Mouse (Mus musculus): ENCODE results near the gene Kif17. TPM values are rescaled to one million over a fixed set of nuclear protein-coding genes. Genes with fewer than 3 reads are reported as not detected.

Gene Kif17
- polyA plus RNA-seq, 1 experiment from 2014 or later = 0.44 TPM

- peak overlapping the region; percentile 1; the same call in 1 of the 2 replicates for H3K9ac ChIP-seq (ENCODE audit: low read depth, low read length)
- H3K27me3 ChIP-seq (ENCODE audit: control insufficient read depth, insufficient read depth, low read length) = peaks cover 61% of the 10 kb centered on the region
- ATAC-seq (replicated peaks; ENCODE audit: insufficient number of reproducible peaks, low FRiP score, low TSS enrichment) = no peak
These were observed 1.6 kb downstream of the Kif17 start for GRCm38 (mm10) chr4:138251819-138252218.

GRCm38 (mm10) chr4:138252231-138252630 is 2.0 kb downstream of the Kif17 start:
- Histone ChIP-seq H3K36me3 (ENCODE audit: control insufficient read depth, insufficient read depth, low read length) (no peaks in the 10 kb centered on the region), H3K4me2 (peak overlapping the region; percentile 54), H3K9ac (ENCODE audit: low read depth, low read length) (no peak overlapping the region), H3K4me3 (ENCODE audit: low read depth, low read length) (no peak overlapping the region), H3K4me1 (ENCODE audit: control insufficient read depth, insufficient read depth, low read length) (peaks cover 16% of the 10 kb centered on the region), H3K9me3 (replicated peaks; ENCODE audit: control insufficient read depth, low read length) (no peaks in the 10 kb centered on the region), H3K27me3 (ENCODE audit: control insufficient read depth, insufficient read depth, low read length) (peaks cover 64% of the 10 kb centered on the region), H3K27ac (ENCODE audit: low read depth, low read length) (no peak overlapping the region)
- WGBS (ENCODE audit: insufficient replicate concordance) = 15% methylated on average over 5 of the region's 5 CpGs
- no peak for ATAC-seq (replicated peaks; ENCODE audit: insufficient number of reproducible peaks, low FRiP score, low TSS enrichment)

More at GRCm38 (mm10) chr4:138251819-138252218, 1.6 kb downstream of the Kif17 start:
- Histone ChIP-seq H3K27ac (ENCODE audit: low read depth, low read length) (no peak overlapping the region), H3K9me3 (replicated peaks; ENCODE audit: control insufficient read depth, low read length) (no peaks in the 10 kb centered on the region), H3K36me3 (ENCODE audit: control insufficient read depth, insufficient read depth, low read length) (no peaks in the 10 kb centered on the region), H3K4me2 (peak overlapping the region; percentile 54), H3K4me1 (ENCODE audit: control insufficient read depth, insufficient read depth, low read length) (peaks cover 16% of the 10 kb centered on the region), H3K4me3 (ENCODE audit: low read depth, low read length) (peak overlapping the region; percentile 14; the same call in 1 of the 2 replicates)
- WGBS (ENCODE audit: insufficient replicate concordance) = under 1% methylated on average over 14 of the region's 14 CpGs

- Histone ChIP-seq H3K4me3 (ENCODE audit: low read depth, low read length) (no peak overlapping the region), H3K9me3 (replicated peaks; ENCODE audit: control insufficient read depth, low read length) (no peaks in the 10 kb centered on the region), H3K4me2 (no peak overlapping the region), H3K9ac (ENCODE audit: low read depth, low read length) (no peak overlapping the region), H3K4me1 (ENCODE audit: control insufficient read depth, insufficient read depth, low read length) (peaks cover 4% of the 10 kb centered on the region), H3K27me3 (ENCODE audit: control insufficient read depth, insufficient read depth, low read length) (peaks cover 55% of the 10 kb centered on the region), H3K27ac (ENCODE audit: low read depth, low read length) (no peak overlapping the region), H3K36me3 (ENCODE audit: control insufficient read depth, insufficient read depth, low read length) (no peaks in the 10 kb centered on the region)
- no peak for ATAC-seq (replicated peaks; ENCODE audit: insufficient number of reproducible peaks, low FRiP score, low TSS enrichment)
- WGBS (ENCODE audit: insufficient replicate concordance) = 75% methylated on average over 22 of the region's 22 CpGs
These were observed 7.0 kb downstream of the Kif17 start for GRCm38 (mm10) chr4:138257116-138257687.

- Histone ChIP-seq H3K9me3 (replicated peaks; ENCODE audit: control insufficient read depth, low read length) (no peaks in the 10 kb centered on the region), H3K27me3 (ENCODE audit: control insufficient read depth, insufficient read depth, low read length) (peaks cover 52% of the 10 kb centered on the region), H3K4me2 (no peak overlapping the region), H3K9ac (ENCODE audit: low read depth, low read length) (no peak overlapping the region), H3K4me3 (ENCODE audit: low read depth, low read length) (no peak overlapping the region), H3K4me1 (ENCODE audit: control insufficient read depth, insufficient read depth, low read length) (peaks cover 4% of the 10 kb centered on the region; the same call in 1 of the 2 replicates), H3K36me3 (ENCODE audit: control insufficient read depth, insufficient read depth, low read length) (no peaks in the 10 kb centered on the region), H3K27ac (ENCODE audit: low read depth, low read length) (no peak overlapping the region)
- no peak for ATAC-seq (replicated peaks; ENCODE audit: insufficient number of reproducible peaks, low FRiP score, low TSS enrichment)
- WGBS (ENCODE audit: insufficient replicate concordance) = 73% methylated on average over 7 of the region's 7 CpGs
These were observed 8.4 kb downstream of the Kif17 start for GRCm38 (mm10) chr4:138258663-138259062.

GRCm38 (mm10) chr4:138259482-138259881 is 9.2 kb downstream of the Kif17 start:
- WGBS (ENCODE audit: insufficient replicate concordance) = 77% methylated on average over 5 of the region's 5 CpGs
- H3K4me1 ChIP-seq (ENCODE audit: control insufficient read depth, insufficient read depth, low read length) = peaks cover 8% of the 10 kb centered on the region; the same call in 1 of the 2 replicates
- H3K36me3 ChIP-seq (ENCODE audit: control insufficient read depth, insufficient read depth, low read length) = no peaks in the 10 kb centered on the region
- H3K9me3 ChIP-seq (replicated peaks; ENCODE audit: control insufficient read depth, low read length) = no peaks in the 10 kb centered on the region
- H3K27me3 ChIP-seq (ENCODE audit: control insufficient read depth, insufficient read depth, low read length) = peaks cover 46% of the 10 kb centered on the region
- no peak overlapping the region for H3K4me2 ChIP-seq
- no peak overlapping the region for H3K4me3 ChIP-seq (ENCODE audit: low read depth, low read length)
- ATAC-seq (replicated peaks; ENCODE audit: insufficient number of reproducible peaks, low FRiP score, low TSS enrichment) = no peak
- no peak overlapping the region for H3K27ac ChIP-seq (ENCODE audit: low read depth, low read length)
- H3K9ac ChIP-seq (ENCODE audit: low read depth, low read length) = no peak overlapping the region

GRCm38 (mm10) chr4:138261843-138262681 is 11.8 kb downstream of the Kif17 start:
- H3K4me3 ChIP-seq (ENCODE audit: low read depth, low read length) = peak overlapping the region; percentile 72
- H3K36me3 ChIP-seq (ENCODE audit: control insufficient read depth, insufficient read depth, low read length) = no peaks in the 10 kb centered on the region
- ATAC-seq (replicated peaks; ENCODE audit: insufficient number of reproducible peaks, low FRiP score, low TSS enrichment) = peak; percentile 82
- H3K27ac ChIP-seq (ENCODE audit: low read depth, low read length) = no peak overlapping the region
- 1% methylated on average over 72 of the region's 78 CpGs for WGBS (ENCODE audit: insufficient replicate concordance)
- H3K27me3 ChIP-seq (ENCODE audit: control insufficient read depth, insufficient read depth, low read length) = peaks cover 27% of the 10 kb centered on the region
- peak overlapping the region; percentile 69 for H3K9ac ChIP-seq (ENCODE audit: low read depth, low read length)
- no peaks in the 10 kb centered on the region for H3K9me3 ChIP-seq (replicated peaks; ENCODE audit: control insufficient read depth, low read length)
- H3K4me1 ChIP-seq (ENCODE audit: control insufficient read depth, insufficient read depth, low read length) = peaks cover 8% of the 10 kb centered on the region; the same call in 1 of the 2 replicates
- H3K4me2 ChIP-seq = peak overlapping the region; percentile 92

- ATAC-seq (replicated peaks; ENCODE audit: insufficient number of reproducible peaks, low FRiP score, low TSS enrichment) = no peak
- Histone ChIP-seq H3K27me3 (ENCODE audit: control insufficient read depth, insufficient read depth, low read length) (peaks cover 7% of the 10 kb centered on the region; the same call in 1 of the 2 replicates), H3K27ac (ENCODE audit: low read depth, low read length) (no peak overlapping the region), H3K9ac (ENCODE audit: low read depth, low read length) (no peak overlapping the region), H3K4me2 (no peak overlapping the region), H3K4me3 (ENCODE audit: low read depth, low read length) (no peak overlapping the region), H3K9me3 (replicated peaks; ENCODE audit: control insufficient read depth, low read length) (no peaks in the 10 kb centered on the region), H3K36me3 (ENCODE audit: control insufficient read depth, insufficient read depth, low read length) (no peaks in the 10 kb centered on the region), H3K4me1 (ENCODE audit: control insufficient read depth, insufficient read depth, low read length) (peaks cover 5% of the 10 kb centered on the region; the same call in 1 of the 2 replicates)
- WGBS (ENCODE audit: insufficient replicate concordance) = 85% methylated on average over 10 of the region's 10 CpGs
These were observed 17.6 kb downstream of the Kif17 start for GRCm38 (mm10) chr4:138267869-138268268.

- no peak for ATAC-seq (replicated peaks; ENCODE audit: insufficient number of reproducible peaks, low FRiP score, low TSS enrichment)
- WGBS (ENCODE audit: insufficient replicate concordance) = 55% methylated on average over 14 of the region's 14 CpGs
- Histone ChIP-seq H3K9ac (ENCODE audit: low read depth, low read length) (0 out of 2 replicates have a peak overlapping the region, but pooled peaks have one; percentile 28), H3K4me1 (ENCODE audit: control insufficient read depth, insufficient read depth, low read length) (no peaks in the 10 kb centered on the region), H3K4me3 (ENCODE audit: low read depth, low read length) (no peak overlapping the region), H3K9me3 (replicated peaks; ENCODE audit: control insufficient read depth, low read length) (no peaks in the 10 kb centered on the region), H3K27me3 (ENCODE audit: control insufficient read depth, insufficient read depth, low read length) (peaks cover 8% of the 10 kb centered on the region; the same call in 1 of the 2 replicates), H3K36me3 (ENCODE audit: control insufficient read depth, insufficient read depth, low read length) (no peaks in the 10 kb centered on the region), H3K27ac (ENCODE audit: low read depth, low read length) (no peak overlapping the region), H3K4me2 (no peak overlapping the region)
These were observed 22.1 kb downstream of the Kif17 start for GRCm38 (mm10) chr4:138272011-138272997.
